Mouse (Mus musculus) kidney, adult 9 months (tissue): ENCODE measurements around the gene Agr3.

Experiments used
- DNase-seq: peaks from one replicate; pipeline ENCODE4 v3.0.0; 2022

Gene Agr3

DNA sequence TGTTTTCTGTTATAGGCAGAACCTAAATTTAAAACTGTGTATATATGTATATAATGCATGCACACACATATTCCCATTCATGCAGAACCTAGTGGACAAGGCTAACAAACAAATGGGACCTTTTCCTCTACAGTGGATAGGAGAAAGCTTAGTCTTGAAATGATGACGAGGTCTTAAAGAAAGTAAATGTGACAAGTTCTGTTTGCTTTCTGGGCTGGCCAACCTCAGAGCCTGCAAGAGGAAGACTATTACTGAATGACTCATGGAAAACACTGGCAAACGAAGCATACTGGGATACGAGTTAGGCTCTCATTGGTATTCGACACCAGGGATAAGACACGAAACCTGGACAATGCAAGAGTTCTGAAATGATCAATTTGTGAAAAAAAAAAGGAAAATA lies 59.3 kb downstream of the Agr3 start:
- no peak for DNase-seq

DNA sequence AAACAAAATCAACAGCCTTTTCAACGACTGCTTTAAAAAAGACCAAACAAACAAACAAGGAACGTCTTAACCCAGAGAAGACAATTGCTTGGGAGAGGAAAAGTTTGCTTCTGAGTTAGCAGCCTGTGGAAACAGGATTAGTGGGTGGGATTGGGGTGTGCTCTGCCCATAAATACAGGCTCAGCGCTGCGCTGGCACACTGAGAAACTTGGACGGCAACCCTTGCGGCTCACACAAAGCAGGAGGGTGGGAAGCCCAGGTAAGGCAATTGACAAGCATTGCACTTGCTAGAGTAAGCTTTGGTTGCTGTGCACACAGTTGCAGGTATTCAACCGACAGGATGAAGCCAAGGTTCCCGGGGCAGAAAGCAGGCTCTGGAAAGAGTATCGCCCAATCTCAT lies 67.3 kb downstream of the Agr3 start, which contains the start of gene Agr2:
Gene Agr2 (plus strand): TSS at position 197 of the 400 bp plus-strand sequence.
- no peak for DNase-seq

DNA sequence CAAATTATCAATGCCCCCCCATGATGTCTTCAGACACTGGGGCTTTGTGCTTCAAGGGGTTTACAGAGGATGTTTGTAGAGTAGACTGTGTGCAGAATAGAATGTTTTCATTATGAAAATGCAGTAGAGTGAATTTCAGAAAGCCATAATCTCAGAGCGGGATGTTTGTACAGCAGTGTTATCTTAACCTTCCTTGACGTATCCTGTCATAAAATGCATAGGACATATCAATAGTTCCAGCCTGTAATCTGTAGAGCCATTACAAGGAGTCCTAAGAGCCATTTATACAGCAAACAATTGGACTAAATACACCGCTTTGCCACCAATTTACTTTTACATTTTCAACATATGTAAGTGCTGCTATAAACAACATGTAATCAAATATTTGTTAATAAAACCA lies 68.2 kb downstream of the Agr3 start:
- DNase-seq: no peak

DNA sequence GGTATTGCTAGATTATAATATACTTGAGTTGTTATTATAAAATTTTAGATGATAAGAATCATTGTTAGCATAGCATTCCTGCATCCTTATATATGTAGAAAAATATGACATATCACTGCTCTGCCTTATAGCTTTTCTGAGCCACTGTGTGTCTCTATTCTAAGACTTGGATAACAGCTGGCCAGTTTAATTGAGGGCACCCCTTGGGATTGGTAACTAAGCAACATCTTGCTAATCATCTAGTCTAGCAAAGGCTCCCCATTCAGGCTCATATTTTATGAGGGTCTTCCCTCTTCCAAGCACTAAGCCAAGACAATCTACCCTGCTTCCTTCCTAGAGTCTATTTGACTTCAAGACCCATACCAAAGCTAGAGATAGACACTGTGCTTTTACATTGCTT lies 68.7 kb downstream of the Agr3 start:
- DNase-seq: no peak

DNA sequence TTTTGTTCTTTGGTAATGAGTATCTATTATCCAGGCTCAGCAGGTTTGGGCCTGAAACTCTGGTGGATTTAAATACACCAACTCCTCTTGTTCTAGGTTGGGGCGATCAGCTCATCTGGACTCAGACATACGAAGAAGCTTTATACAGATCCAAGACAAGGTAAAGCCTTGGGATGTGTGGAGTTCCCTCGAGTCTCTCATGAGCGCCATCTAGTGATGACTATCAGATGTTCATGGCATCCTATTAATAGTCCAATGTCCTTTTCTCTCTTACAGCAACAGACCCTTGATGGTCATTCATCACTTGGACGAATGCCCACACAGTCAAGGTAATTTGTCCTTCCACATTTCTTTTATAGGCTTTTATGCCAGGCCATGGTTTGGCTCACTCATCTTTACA lies 70.4 kb downstream of the Agr3 start:
- peak; percentile 56 for DNase-seq
